Mouse (Mus musculus) testis, adult 10 weeks (tissue): ENCODE results near the gene Herpud2. TPM values are rescaled to one million over a fixed set of nuclear protein-coding genes. Genes with fewer than 3 reads are reported as not detected.

Experiments
- polyA plus RNA-seq: library from polyadenylated mRNA; stranded (reverse); fragments of 350-450 nt; fragmentation: Illumina TruSeq; extraction: RNeasy Lipid Tissue Mini Kit (QIAGEN cat#74804); gene quantifications from one replicate; pipeline ENCODE4 v1.2.3, GENCODE M21; 2014; ENCODE audit warnings: low read depth, low replicate concordance

The Herpud2 gene
- polyA plus RNA-seq: 83.1 TPM

DNA sequence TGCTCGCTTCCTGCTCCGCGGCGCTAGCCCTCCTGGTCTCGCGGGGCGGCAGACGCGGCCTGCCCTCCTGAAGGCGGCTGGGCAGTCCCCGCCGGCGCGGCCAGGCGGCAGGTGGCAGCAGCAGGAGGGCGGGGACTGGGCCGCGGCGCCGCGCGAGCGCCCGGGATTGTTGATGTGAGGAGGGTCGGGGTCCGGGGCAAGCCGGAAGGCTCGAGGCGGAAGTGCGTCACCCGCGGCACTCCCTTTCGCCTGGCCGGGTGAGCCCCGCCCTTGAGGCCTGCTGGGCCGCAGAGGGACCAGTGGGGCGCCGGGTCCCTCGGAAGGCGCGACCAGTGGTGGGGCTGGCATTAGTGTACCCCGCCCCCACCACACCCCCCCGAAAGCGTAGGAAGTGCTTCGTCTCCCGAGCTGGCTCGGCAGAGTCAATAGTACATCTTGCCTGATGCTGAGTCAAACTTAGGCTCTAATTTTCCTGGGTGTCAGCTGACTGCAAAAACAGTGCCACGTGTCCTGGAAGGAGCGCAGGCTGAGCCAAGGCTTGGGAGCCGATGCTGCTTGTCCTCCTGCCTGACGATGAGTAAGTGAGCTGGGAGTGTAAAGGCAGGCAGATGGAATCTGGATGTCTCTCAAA lies at the start of gene Herpud2:
Herpud2 (minus strand) TSS at position 210 of the 631 bp plus-strand sequence.

DNA sequence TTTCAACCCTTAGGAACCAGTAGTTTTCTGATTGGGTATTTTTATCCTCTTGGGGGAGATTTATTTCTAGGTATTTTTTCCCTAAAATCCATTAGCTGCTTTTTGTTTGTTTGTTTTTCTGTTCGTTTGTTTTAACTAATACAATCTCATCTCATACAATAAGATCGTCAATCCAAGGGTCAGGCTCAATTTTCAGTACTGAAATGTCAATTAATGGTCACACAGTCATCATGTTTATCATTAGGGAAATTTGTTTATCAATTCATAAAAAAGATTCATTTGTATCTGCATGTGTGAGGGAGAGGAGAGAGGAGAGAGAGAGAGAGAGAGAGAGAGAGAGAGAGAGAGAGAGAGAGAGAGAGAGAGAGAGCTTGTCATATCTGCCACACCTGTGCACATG lies 62.5 kb downstream of the Herpud2 start, which contains the start of gene Gm10181:
Gm10181 (plus strand) TSS at position 301 of the 400 bp plus-strand sequence.

Other genes with a start within 250 kb of the Herpud2 start
- gene Gm10181, start 62.4 kb downstream of the Herpud2 start, polyA plus RNA-seq: not detected
- 161 TPM for gene Sept7, start 100.6 kb upstream of the Herpud2 start, polyA plus RNA-seq